Mouse (Mus musculus): Measurements from ENCODE around the gene Nhlrc4. TPM values are rescaled to one million over a fixed set of nuclear protein-coding genes. Genes with fewer than 3 reads are reported as not detected.

Gene Nhlrc4
- polyA plus RNA-seq, 1 experiment from 2014 or later = 0.19 TPM

DNA sequence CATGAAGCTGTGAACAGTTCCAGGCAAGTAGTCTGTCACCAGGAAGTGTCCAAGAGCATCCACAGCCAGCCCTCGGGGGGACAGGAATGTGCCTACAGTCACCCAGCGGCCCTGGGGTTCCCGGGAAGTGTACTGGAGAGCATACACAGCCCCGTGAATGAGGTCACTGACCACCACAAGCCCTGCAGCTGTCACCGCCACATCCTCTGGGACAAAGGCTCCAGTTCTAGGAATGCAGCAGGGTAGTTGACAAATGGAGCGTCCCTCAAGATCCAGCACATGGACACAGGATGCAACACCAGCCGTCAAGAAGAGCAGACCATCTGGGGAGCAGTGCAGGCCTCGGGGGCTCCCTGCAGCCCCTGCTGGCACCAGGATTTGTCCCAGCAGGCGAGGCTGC lies 992 bp downstream of the Nhlrc4 start:
- Histone ChIP-seq H3K4me1 (ENCODE audit: control insufficient read depth, insufficient read depth, low read depth, low read length) (peaks cover 10% of the 10 kb centered on the region), H3K9ac (ENCODE audit: low read depth, low read length) (no peak overlapping the region), H3K9me3 (ENCODE audit: control insufficient read depth, low read length) (no peaks in the 10 kb centered on the region), H3K27ac (ENCODE audit: low read depth, low read length) (no peak overlapping the region), H3K27me3 (replicated peaks; ENCODE audit: control insufficient read depth, insufficient read depth, low read length) (no peaks in the 10 kb centered on the region), H3K4me3 (ENCODE audit: low read length) (no peak overlapping the region), H3K36me3 (ENCODE audit: control insufficient read depth, insufficient read depth, low read length) (no peaks in the 10 kb centered on the region), H3K4me2 (ENCODE audit: low read length) (no peak overlapping the region)
- no peak for ATAC-seq
- WGBS = 63% methylated on average over 9 of the region's 9 CpGs

DNA sequence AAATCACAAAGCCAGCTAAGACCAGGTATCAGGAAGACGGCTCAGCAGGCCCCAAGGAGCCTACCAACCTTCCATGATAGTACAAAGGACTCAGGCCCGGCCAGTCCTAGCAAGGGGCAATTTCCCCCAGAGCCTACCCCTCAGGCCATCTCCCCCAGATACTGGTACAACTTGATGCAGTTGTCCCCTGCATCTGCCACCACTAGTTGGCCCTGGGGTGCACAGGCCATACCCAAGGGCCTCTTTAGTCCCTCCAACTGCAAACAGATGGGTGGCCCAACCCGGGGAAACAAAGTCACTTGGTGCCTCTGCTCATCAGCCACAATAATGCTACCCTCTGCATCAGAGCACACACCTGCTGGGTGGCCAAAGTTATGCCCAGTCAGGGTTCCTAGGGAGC lies 1.5 kb downstream of the Nhlrc4 start:
- H3K9me3 ChIP-seq (ENCODE audit: control insufficient read depth, low read length) = no peaks in the 10 kb centered on the region
- 93% methylated on average over 3 of the region's 3 CpGs for WGBS
- H3K27me3 ChIP-seq (replicated peaks; ENCODE audit: control insufficient read depth, insufficient read depth, low read length) = no peaks in the 10 kb centered on the region
- H3K4me2 ChIP-seq (ENCODE audit: low read length) = no peak overlapping the region
- ATAC-seq = no peak
- H3K27ac ChIP-seq (ENCODE audit: low read depth, low read length) = no peak overlapping the region
- no peaks in the 10 kb centered on the region for H3K36me3 ChIP-seq (ENCODE audit: control insufficient read depth, insufficient read depth, low read length)
- H3K4me1 ChIP-seq (ENCODE audit: control insufficient read depth, insufficient read depth, low read depth, low read length) = peaks cover 10% of the 10 kb centered on the region
- H3K4me3 ChIP-seq (ENCODE audit: low read length) = no peak overlapping the region
- H3K9ac ChIP-seq (ENCODE audit: low read depth, low read length) = no peak overlapping the region

DNA sequence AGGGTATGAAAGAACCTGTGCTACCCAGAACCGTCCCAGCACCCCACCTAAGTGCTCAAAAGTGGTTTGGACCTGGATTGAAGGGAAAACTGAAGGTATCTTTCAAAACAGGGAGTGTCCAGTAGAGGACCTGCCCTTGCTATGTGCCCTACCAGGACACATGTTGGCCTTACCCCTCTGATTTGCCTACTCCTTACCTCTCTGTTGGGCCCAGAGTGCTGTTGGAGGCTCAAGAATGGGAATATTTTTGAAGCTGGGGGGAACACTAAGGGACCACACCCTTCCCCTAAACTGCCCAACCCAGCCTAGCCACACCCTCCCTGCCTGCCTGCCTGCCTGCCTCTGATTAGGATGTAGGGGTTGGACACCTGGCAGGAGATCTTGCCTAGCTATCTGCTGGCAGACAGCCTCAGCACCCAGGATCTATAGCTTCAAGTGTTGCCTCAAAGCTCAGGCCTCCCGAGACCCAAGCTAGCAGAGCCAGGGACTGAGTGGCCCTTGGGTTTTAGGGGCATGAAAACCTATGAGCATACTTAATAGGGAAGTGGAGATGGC lies 2.1 kb downstream of the Nhlrc4 start:
- no peak for ATAC-seq
- no peaks in the 10 kb centered on the region for H3K36me3 ChIP-seq (ENCODE audit: control insufficient read depth, insufficient read depth, low read length)
- no peak overlapping the region for H3K4me3 ChIP-seq (ENCODE audit: low read length)
- H3K4me2 ChIP-seq (ENCODE audit: low read length) = no peak overlapping the region
- H3K9ac ChIP-seq (ENCODE audit: low read depth, low read length) = no peak overlapping the region
- H3K4me1 ChIP-seq (ENCODE audit: control insufficient read depth, insufficient read depth, low read depth, low read length) = peaks cover 10% of the 10 kb centered on the region
- H3K27me3 ChIP-seq (replicated peaks; ENCODE audit: control insufficient read depth, insufficient read depth, low read length) = no peaks in the 10 kb centered on the region
- 93% methylated on average over 2 of the region's 2 CpGs for WGBS
- H3K9me3 ChIP-seq (ENCODE audit: control insufficient read depth, low read length) = no peaks in the 10 kb centered on the region
- no peak overlapping the region for H3K27ac ChIP-seq (ENCODE audit: low read depth, low read length)

DNA sequence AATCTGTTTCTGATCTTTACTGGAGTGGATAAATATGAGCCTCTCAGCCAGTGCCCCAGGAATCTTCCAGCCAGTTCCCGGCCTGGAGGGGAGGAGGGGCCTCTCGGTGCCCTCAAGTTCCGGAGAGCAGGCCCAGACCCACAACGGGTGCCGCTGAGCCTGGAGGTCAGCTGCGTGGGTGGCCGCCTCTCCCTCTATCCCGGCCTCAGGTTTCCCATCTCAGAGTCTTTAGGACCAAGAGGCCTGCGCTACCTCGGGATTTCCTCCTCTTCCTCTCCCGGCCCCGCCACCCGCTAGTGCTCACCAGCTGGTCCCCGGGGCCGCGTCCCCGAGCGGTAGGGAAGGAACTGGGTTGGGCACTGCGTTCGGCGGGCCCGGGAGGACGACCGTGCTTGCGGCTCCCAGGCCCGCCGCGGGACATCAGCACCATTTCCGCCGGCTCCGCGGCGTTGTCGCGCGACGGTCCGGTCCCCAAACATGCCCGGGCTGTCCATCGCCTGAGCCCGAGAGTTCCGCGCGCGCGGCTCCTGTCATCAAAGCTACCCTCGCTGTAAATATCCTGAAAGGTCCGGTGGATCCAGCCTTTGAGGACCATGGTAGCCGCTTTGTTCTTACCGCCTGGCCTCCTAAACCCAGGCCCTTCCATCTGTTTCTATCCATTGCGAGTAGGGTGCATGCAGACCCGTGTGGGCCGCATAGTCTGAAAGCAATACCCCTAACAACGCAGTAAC lies 3.1 kb downstream of the Nhlrc4 start:
- 3% methylated on average over 54 of the region's 54 CpGs for WGBS
- peak; percentile 82 for ATAC-seq
- peaks cover 10% of the 10 kb centered on the region for H3K4me1 ChIP-seq (ENCODE audit: control insufficient read depth, insufficient read depth, low read depth, low read length)
- H3K36me3 ChIP-seq (ENCODE audit: control insufficient read depth, insufficient read depth, low read length) = peaks cover 2% of the 10 kb centered on the region; the same call in 1 of the 2 replicates
- H3K4me2 ChIP-seq (ENCODE audit: low read length) = peak overlapping the region; percentile 76
- H3K9ac ChIP-seq (ENCODE audit: low read depth, low read length) = peak overlapping the region; percentile 90
- no peaks in the 10 kb centered on the region for H3K27me3 ChIP-seq (replicated peaks; ENCODE audit: control insufficient read depth, insufficient read depth, low read length)
- H3K27ac ChIP-seq (ENCODE audit: low read depth, low read length) = peak overlapping the region; percentile 85
- peak overlapping the region; percentile 84 for H3K4me3 ChIP-seq (ENCODE audit: low read length)
- H3K9me3 ChIP-seq (ENCODE audit: control insufficient read depth, low read length) = no peaks in the 10 kb centered on the region

DNA sequence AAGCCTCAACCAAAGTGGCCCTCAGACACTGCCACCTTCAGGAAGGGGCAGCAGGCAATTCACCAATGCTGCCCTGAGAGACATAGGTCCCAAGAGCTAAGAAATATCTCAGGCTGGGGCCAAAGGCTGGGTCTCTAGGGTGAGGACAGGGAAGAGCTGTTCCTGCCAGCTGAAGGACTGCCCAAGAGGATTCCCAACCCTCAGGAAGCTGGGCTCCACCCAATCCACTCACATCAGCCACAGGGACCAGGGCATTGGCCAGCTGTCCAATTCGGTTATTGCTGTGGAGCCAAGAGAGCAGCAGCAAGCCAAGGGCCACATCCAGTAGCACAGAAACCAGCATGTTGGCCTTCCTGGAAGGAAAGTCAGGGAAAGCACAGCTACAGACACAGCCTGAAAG lies 10.2 kb downstream of the Nhlrc4 start:
- WGBS = 93% methylated on average over 1 of the region's 1 CpGs
- no peaks in the 10 kb centered on the region for H3K27me3 ChIP-seq (replicated peaks; ENCODE audit: control insufficient read depth, insufficient read depth, low read length)

DNA sequence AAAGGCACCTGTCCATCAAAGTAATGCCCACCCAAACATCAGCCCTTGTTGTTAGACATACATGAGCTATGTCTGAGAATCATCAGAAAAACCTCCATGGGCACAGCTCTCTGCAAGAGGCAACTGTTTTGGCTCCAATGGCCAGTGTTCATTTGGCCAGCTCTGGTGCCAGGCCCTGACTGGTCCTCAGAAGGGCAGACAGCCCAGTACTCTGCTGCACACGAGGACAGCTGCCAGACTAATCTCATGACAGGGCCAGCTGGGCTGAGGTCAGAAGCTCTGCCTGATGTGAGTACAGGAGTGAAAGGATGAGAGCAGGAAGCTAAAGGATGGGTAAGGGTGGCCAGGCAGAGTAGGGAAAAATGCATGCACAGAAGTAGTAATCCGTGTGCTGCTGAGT lies 19.4 kb downstream of the Nhlrc4 start:
- H3K9ac ChIP-seq (ENCODE audit: low read depth, low read length) = no peak overlapping the region
- no peak overlapping the region for H3K4me2 ChIP-seq (ENCODE audit: low read length)
- H3K27me3 ChIP-seq (replicated peaks; ENCODE audit: control insufficient read depth, insufficient read depth, low read length) = no peaks in the 10 kb centered on the region
- H3K4me1 ChIP-seq (ENCODE audit: control insufficient read depth, insufficient read depth, low read depth, low read length) = no peaks in the 10 kb centered on the region
- H3K4me3 ChIP-seq (ENCODE audit: low read length) = no peak overlapping the region
- H3K36me3 ChIP-seq (ENCODE audit: control insufficient read depth, insufficient read depth, low read length) = peaks cover 10% of the 10 kb centered on the region; the same call in 1 of the 2 replicates
- ATAC-seq = no peak
- 78% methylated on average over 2 of the region's 2 CpGs for WGBS
- no peaks in the 10 kb centered on the region for H3K9me3 ChIP-seq (ENCODE audit: control insufficient read depth, low read length)
- no peak overlapping the region for H3K27ac ChIP-seq (ENCODE audit: low read depth, low read length)

More for the DNA sequence above, 10.2 kb downstream of the Nhlrc4 start:
- peaks cover 23% of the 10 kb centered on the region for H3K36me3 ChIP-seq (ENCODE audit: control insufficient read depth, insufficient read depth, low read length)
- H3K27ac ChIP-seq (ENCODE audit: low read depth, low read length) = no peak overlapping the region
- no peaks in the 10 kb centered on the region for H3K9me3 ChIP-seq (ENCODE audit: control insufficient read depth, low read length)
- H3K4me3 ChIP-seq (ENCODE audit: low read length) = no peak overlapping the region
- no peak for ATAC-seq
- H3K9ac ChIP-seq (ENCODE audit: low read depth, low read length) = no peak overlapping the region
- H3K4me1 ChIP-seq (ENCODE audit: control insufficient read depth, insufficient read depth, low read depth, low read length) = no peaks in the 10 kb centered on the region
- H3K4me2 ChIP-seq (ENCODE audit: low read length) = no peak overlapping the region

DNA sequence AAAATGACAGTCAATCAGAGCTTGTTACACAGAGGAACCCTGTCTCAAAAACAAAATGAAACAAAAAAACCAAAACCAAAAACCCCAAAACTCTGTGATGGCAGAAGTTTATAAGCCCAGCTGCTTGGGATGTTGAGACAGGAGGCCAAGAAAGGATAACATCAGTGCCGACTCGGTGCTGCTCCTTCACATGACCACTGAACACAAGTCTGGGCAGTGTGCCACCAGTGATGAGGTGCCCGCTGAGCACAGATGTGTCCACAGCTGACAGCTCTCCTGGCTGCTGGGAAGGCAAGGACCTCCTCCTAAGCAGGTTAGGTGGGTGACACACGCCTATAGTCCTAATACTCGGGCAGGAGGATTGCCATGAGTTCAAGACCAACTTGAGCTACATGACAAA lies 22.6 kb downstream of the Nhlrc4 start:
- 74% methylated on average over 5 of the region's 5 CpGs for WGBS
- Histone ChIP-seq H3K4me2 (ENCODE audit: low read length) (no peak overlapping the region), H3K27me3 (replicated peaks; ENCODE audit: control insufficient read depth, insufficient read depth, low read length) (no peaks in the 10 kb centered on the region), H3K36me3 (ENCODE audit: control insufficient read depth, insufficient read depth, low read length) (peaks cover 3% of the 10 kb centered on the region; the same call in 1 of the 2 replicates), H3K9me3 (ENCODE audit: control insufficient read depth, low read length) (no peaks in the 10 kb centered on the region), H3K4me1 (ENCODE audit: control insufficient read depth, insufficient read depth, low read depth, low read length) (peaks cover 14% of the 10 kb centered on the region), H3K4me3 (ENCODE audit: low read length) (no peak overlapping the region), H3K9ac (ENCODE audit: low read depth, low read length) (no peak overlapping the region), H3K27ac (ENCODE audit: low read depth, low read length) (no peak overlapping the region)
- ATAC-seq = no peak

DNA sequence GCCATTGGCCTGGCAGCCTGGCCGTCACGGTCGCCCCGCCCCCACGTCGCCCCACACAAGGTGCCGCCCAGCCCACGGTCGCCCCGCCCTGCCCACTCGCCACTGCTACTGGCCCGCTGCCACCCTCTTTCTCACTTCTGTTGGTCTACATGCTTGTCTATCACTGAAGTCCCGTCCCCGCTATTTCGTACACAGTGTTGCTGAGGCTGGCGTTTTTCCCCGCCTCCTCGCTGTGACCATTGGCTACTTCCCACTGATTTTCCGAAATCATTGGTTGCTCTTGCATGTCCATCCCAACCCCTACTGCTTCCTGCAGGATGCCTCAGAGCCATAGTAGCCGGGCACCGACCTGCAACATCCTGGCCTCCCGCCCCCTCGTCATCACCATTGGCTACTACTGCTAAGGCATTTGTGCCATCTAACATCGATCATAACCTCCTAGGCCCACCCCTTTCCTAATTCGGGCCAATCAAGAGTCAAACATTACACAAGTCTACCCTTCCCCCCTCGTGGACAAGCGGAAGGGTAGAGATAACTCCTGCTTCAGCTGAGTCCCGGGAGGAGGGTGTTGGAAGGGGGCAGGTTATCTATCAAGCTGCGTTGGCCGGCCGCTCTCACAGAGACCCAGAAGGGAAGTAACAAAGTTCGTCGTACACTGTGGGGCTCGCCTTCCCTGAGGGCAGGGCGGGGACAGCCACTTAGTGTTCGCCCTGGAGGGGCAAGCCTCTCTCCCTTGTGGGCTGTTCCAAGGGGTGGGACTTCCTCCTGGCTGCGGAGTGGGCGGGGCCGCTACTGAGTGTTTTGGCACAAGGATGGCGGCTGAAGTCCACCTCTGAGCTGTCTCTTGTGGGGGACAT lies 24.7 kb downstream of the Nhlrc4 start:
- Histone ChIP-seq H3K4me2 (ENCODE audit: low read length) (peak overlapping the region; percentile 63), H3K27me3 (replicated peaks; ENCODE audit: control insufficient read depth, insufficient read depth, low read length) (no peaks in the 10 kb centered on the region), H3K4me3 (ENCODE audit: low read length) (peak overlapping the region; percentile 95), H3K36me3 (ENCODE audit: control insufficient read depth, insufficient read depth, low read length) (no peaks in the 10 kb centered on the region), H3K9ac (ENCODE audit: low read depth, low read length) (peak overlapping the region; percentile 70), H3K9me3 (ENCODE audit: control insufficient read depth, low read length) (no peaks in the 10 kb centered on the region), H3K4me1 (ENCODE audit: control insufficient read depth, insufficient read depth, low read depth, low read length) (peaks cover 15% of the 10 kb centered on the region), H3K27ac (ENCODE audit: low read depth, low read length) (peak overlapping the region; percentile 97)
- under 1% methylated on average over 39 of the region's 40 CpGs for WGBS
- peak; percentile 99 for ATAC-seq

All from hindbrain, embryonic 16.5 days (tissue).